Mouse (Mus musculus): Measurements from ENCODE around the gene Zswim4.
A peak's percentile ranks its signal among the peaks of the same experiment; 100 is the strongest.

Gene Zswim4

GRCm38 (mm10) chr8:84200126-84200555 is 36.7 kb downstream of the Zswim4 start:
- peak; percentile 63 for DNase-seq (ENCODE audit: low spot score)

- no peak for DNase-seq (ENCODE audit: low spot score)
Measured at GRCm38 (mm10) chr8:84199348-84200125, 37.3 kb downstream of the Zswim4 start.

GRCm38 (mm10) chr8:84198871-84199270 is 38.0 kb downstream of the Zswim4 start:
- DNase-seq (ENCODE audit: low spot score): no peak

- peak; percentile 86 for DNase-seq (ENCODE audit: low spot score)
Measured at GRCm38 (mm10) chr8:84197922-84198774, 38.7 kb downstream of the Zswim4 start.

GRCm38 (mm10) chr8:84197141-84197921 is 39.5 kb downstream of the Zswim4 start:
- DNase-seq (ENCODE audit: low spot score): peak; percentile 88

- no peak for DNase-seq (ENCODE audit: low spot score)
Measured at GRCm38 (mm10) chr8:84194224-84194743, 42.6 kb downstream of the Zswim4 start.

GRCm38 (mm10) chr8:84193566-84193965 is 43.3 kb downstream of the Zswim4 start:
- no peak for DNase-seq (ENCODE audit: low spot score)

GRCm38 (mm10) chr8:84193161-84193560 is 43.7 kb downstream of the Zswim4 start:
- DNase-seq (ENCODE audit: low spot score): no peak

- peak; percentile 92 for DNase-seq (ENCODE audit: low spot score)
Measured at GRCm38 (mm10) chr8:84192555-84192954, 44.3 kb downstream of the Zswim4 start.

GRCm38 (mm10) chr8:84192023-84192422 is 44.8 kb downstream of the Zswim4 start:
- DNase-seq (ENCODE audit: low spot score): peak; percentile 64

GRCm38 (mm10) chr8:84190191-84190867 is 46.5 kb downstream of the Zswim4 start:
- DNase-seq (ENCODE audit: low spot score): no peak

GRCm38 (mm10) chr8:84189603-84190002 is 47.3 kb downstream of the Zswim4 start:
- no peak for DNase-seq (ENCODE audit: low spot score)

- DNase-seq (ENCODE audit: low spot score): no peak
Measured at GRCm38 (mm10) chr8:84188671-84189070, 48.2 kb downstream of the Zswim4 start.

GRCm38 (mm10) chr8:84187065-84187755 is 49.6 kb downstream of the Zswim4 start:
- DNase-seq (ENCODE audit: low spot score): peak; percentile 75

- DNase-seq (ENCODE audit: low spot score): peak; percentile 74
Measured at GRCm38 (mm10) chr8:84186547-84186946, 50.3 kb downstream of the Zswim4 start.

GRCm38 (mm10) chr8:84185117-84185516 is 51.7 kb downstream of the Zswim4 start, which contains the start of gene Nanos3:
TSS of gene Nanos3 (minus strand) at chr8:84185217.
- DNase-seq (ENCODE audit: low spot score): no peak

GRCm38 (mm10) chr8:84184085-84185043 is 52.5 kb downstream of the Zswim4 start:
- DNase-seq (ENCODE audit: low spot score): no peak

GRCm38 (mm10) chr8:84183261-84184084 is 53.4 kb downstream of the Zswim4 start:
- DNase-seq (ENCODE audit: low spot score): peak; percentile 67

- DNase-seq (ENCODE audit: low spot score): no peak
Measured at GRCm38 (mm10) chr8:84182833-84183232, 54.0 kb downstream of the Zswim4 start.

Measured in testis, postnatal 10 days (tissue).